Mouse (Mus musculus): ENCODE measurements around the gene Serpinf2. TPM values are rescaled to one million over a fixed set of nuclear protein-coding genes. Genes with fewer than 3 reads are reported as not detected.

The Serpinf2 gene
- polyA plus RNA-seq, 1 experiment from 2014 or later: not detected

- WGBS: under 1% methylated on average over 25 of the region's 30 CpGs
- Histone ChIP-seq H3K27ac (replicated peaks; ENCODE audit: low read depth, low read length) (peak overlapping the region; percentile 85), H3K4me2 (ENCODE audit: low read depth, low read length) (peak overlapping the region; percentile 91), H3K9me3 (ENCODE audit: control insufficient read depth, low read length) (no peaks in the 10 kb centered on the region), H3K36me3 (ENCODE audit: control insufficient read depth, insufficient read depth, low read length) (peaks cover 12% of the 10 kb centered on the region), H3K4me3 (ENCODE audit: low read depth, low read length) (peak overlapping the region; percentile 83), H3K4me1 (ENCODE audit: control insufficient read depth, insufficient read depth, low read length) (peaks cover 32% of the 10 kb centered on the region), H3K9ac (ENCODE audit: low read depth, low read length) (peak overlapping the region; percentile 72), H3K27me3 (replicated peaks; ENCODE audit: control insufficient read depth, insufficient read depth, low read length) (no peaks in the 10 kb centered on the region)
- peak; percentile 0; the same call in 1 of the 2 replicates for ATAC-seq (ENCODE audit: low read depth)
- DNase-seq (ENCODE audit: low spot score): no peak
Measured at GRCm38 (mm10) chr11:75461743-75462252, 22.4 kb upstream of the Serpinf2 start.

- Histone ChIP-seq H3K9me3 (ENCODE audit: control insufficient read depth, low read length) (no peaks in the 10 kb centered on the region), H3K27me3 (replicated peaks; ENCODE audit: control insufficient read depth, insufficient read depth, low read length) (no peaks in the 10 kb centered on the region), H3K27ac (replicated peaks; ENCODE audit: low read depth, low read length) (peak within 1 kb of the TSS; percentile 93), H3K4me3 (ENCODE audit: low read depth, low read length) (peak within 1 kb of the TSS; percentile 83), H3K4me2 (ENCODE audit: low read depth, low read length) (peak within 1 kb of the TSS; percentile 91), H3K36me3 (ENCODE audit: control insufficient read depth, insufficient read depth, low read length) (peaks cover 10% of the 10 kb centered on the region), H3K9ac (ENCODE audit: low read depth, low read length) (peak within 1 kb of the TSS; percentile 72), H3K4me1 (ENCODE audit: control insufficient read depth, insufficient read depth, low read length) (peaks cover 32% of the 10 kb centered on the region)
- DNase-seq (ENCODE audit: low spot score): peak; percentile 100
- ATAC-seq (ENCODE audit: low read depth): peak; percentile 94
- under 1% methylated on average over 33 of the region's 46 CpGs for WGBS
Measured at GRCm38 (mm10) chr11:75460844-75461742, 21.7 kb upstream of the Serpinf2 start, which contains the start of gene Tlcd2. Gene Tlcd2, plus strand, starts transcription at chr11:75461715.

- peaks cover 32% of the 10 kb centered on the region for H3K4me1 ChIP-seq (ENCODE audit: control insufficient read depth, insufficient read depth, low read length)
- peak; percentile 38 for ATAC-seq (ENCODE audit: low read depth)
- WGBS: 3% methylated on average over 19 of the region's 19 CpGs
Measured at GRCm38 (mm10) chr11:75460103-75460843, 20.9 kb upstream of the Serpinf2 start.

GRCm38 (mm10) chr11:75459751-75460102, 20.3 kb upstream of the Serpinf2 start:
- no peak for ATAC-seq (ENCODE audit: low read depth)
- no peaks in the 10 kb centered on the region for H3K9me3 ChIP-seq (ENCODE audit: control insufficient read depth, low read length)
- WGBS: 16% methylated on average over 5 of the region's 5 CpGs
- peak overlapping the region; percentile 83 for H3K4me3 ChIP-seq (ENCODE audit: low read depth, low read length)
- peaks cover 35% of the 10 kb centered on the region for H3K4me1 ChIP-seq (ENCODE audit: control insufficient read depth, insufficient read depth, low read length)
- no peak for DNase-seq (ENCODE audit: low spot score)
- peak overlapping the region; percentile 93 for H3K27ac ChIP-seq (replicated peaks; ENCODE audit: low read depth, low read length)
- H3K4me2 ChIP-seq (ENCODE audit: low read depth, low read length): peak overlapping the region; percentile 91
- no peaks in the 10 kb centered on the region for H3K36me3 ChIP-seq (ENCODE audit: control insufficient read depth, insufficient read depth, low read length)
- H3K9ac ChIP-seq (ENCODE audit: low read depth, low read length): no peak overlapping the region
- H3K27me3 ChIP-seq (replicated peaks; ENCODE audit: control insufficient read depth, insufficient read depth, low read length): no peaks in the 10 kb centered on the region

More at GRCm38 (mm10) chr11:75460103-75460843, 20.9 kb upstream of the Serpinf2 start:
- H3K27ac ChIP-seq (replicated peaks; ENCODE audit: low read depth, low read length): peak overlapping the region; percentile 93
- peaks cover 3% of the 10 kb centered on the region; the same call in 1 of the 2 replicates for H3K36me3 ChIP-seq (ENCODE audit: control insufficient read depth, insufficient read depth, low read length)
- peak overlapping the region; percentile 83 for H3K4me3 ChIP-seq (ENCODE audit: low read depth, low read length)
- no peaks in the 10 kb centered on the region for H3K27me3 ChIP-seq (replicated peaks; ENCODE audit: control insufficient read depth, insufficient read depth, low read length)
- H3K9me3 ChIP-seq (ENCODE audit: control insufficient read depth, low read length): no peaks in the 10 kb centered on the region
- H3K9ac ChIP-seq (ENCODE audit: low read depth, low read length): peak overlapping the region; percentile 66
- peak; percentile 97 for DNase-seq (ENCODE audit: low spot score)
- peak overlapping the region; percentile 91 for H3K4me2 ChIP-seq (ENCODE audit: low read depth, low read length)

GRCm38 (mm10) chr11:75459141-75459711, 19.8 kb upstream of the Serpinf2 start:
- H3K9me3 ChIP-seq (ENCODE audit: control insufficient read depth, low read length): no peaks in the 10 kb centered on the region
- H3K27me3 ChIP-seq (replicated peaks; ENCODE audit: control insufficient read depth, insufficient read depth, low read length): no peaks in the 10 kb centered on the region
- H3K27ac ChIP-seq (replicated peaks; ENCODE audit: low read depth, low read length): peak overlapping the region; percentile 93
- ATAC-seq (ENCODE audit: low read depth): no peak
- peaks cover 35% of the 10 kb centered on the region for H3K4me1 ChIP-seq (ENCODE audit: control insufficient read depth, insufficient read depth, low read length)
- peak overlapping the region; percentile 91; the same call in 1 of the 2 replicates for H3K4me2 ChIP-seq (ENCODE audit: low read depth, low read length)
- no peaks in the 10 kb centered on the region for H3K36me3 ChIP-seq (ENCODE audit: control insufficient read depth, insufficient read depth, low read length)
- no peak overlapping the region for H3K9ac ChIP-seq (ENCODE audit: low read depth, low read length)
- no peak overlapping the region for H3K4me3 ChIP-seq (ENCODE audit: low read depth, low read length)
- DNase-seq (ENCODE audit: low spot score): no peak
- 73% methylated on average over 5 of the region's 5 CpGs for WGBS

- H3K4me1 ChIP-seq (ENCODE audit: control insufficient read depth, insufficient read depth, low read length): peaks cover 37% of the 10 kb centered on the region
Measured at GRCm38 (mm10) chr11:75458628-75459041, 19.2 kb upstream of the Serpinf2 start.

GRCm38 (mm10) chr11:75458169-75458568, 18.8 kb upstream of the Serpinf2 start:
- H3K4me1 ChIP-seq (ENCODE audit: control insufficient read depth, insufficient read depth, low read length): peaks cover 34% of the 10 kb centered on the region
- H3K36me3 ChIP-seq (ENCODE audit: control insufficient read depth, insufficient read depth, low read length): no peaks in the 10 kb centered on the region
- no peaks in the 10 kb centered on the region for H3K9me3 ChIP-seq (ENCODE audit: control insufficient read depth, low read length)
- no peak overlapping the region for H3K4me2 ChIP-seq (ENCODE audit: low read depth, low read length)
- H3K27me3 ChIP-seq (replicated peaks; ENCODE audit: control insufficient read depth, insufficient read depth, low read length): no peaks in the 10 kb centered on the region
- 12% methylated on average over 3 of the region's 3 CpGs for WGBS
- DNase-seq (ENCODE audit: low spot score): peak; percentile 41
- no peak overlapping the region for H3K9ac ChIP-seq (ENCODE audit: low read depth, low read length)
- ATAC-seq (ENCODE audit: low read depth): no peak
- H3K27ac ChIP-seq (replicated peaks; ENCODE audit: low read depth, low read length): no peak overlapping the region
- no peak overlapping the region for H3K4me3 ChIP-seq (ENCODE audit: low read depth, low read length)

More at GRCm38 (mm10) chr11:75458628-75459041, 19.2 kb upstream of the Serpinf2 start:
- Histone ChIP-seq H3K27ac (replicated peaks; ENCODE audit: low read depth, low read length) (no peak overlapping the region), H3K4me2 (ENCODE audit: low read depth, low read length) (no peak overlapping the region), H3K9ac (ENCODE audit: low read depth, low read length) (no peak overlapping the region), H3K36me3 (ENCODE audit: control insufficient read depth, insufficient read depth, low read length) (no peaks in the 10 kb centered on the region), H3K4me3 (ENCODE audit: low read depth, low read length) (no peak overlapping the region), H3K27me3 (replicated peaks; ENCODE audit: control insufficient read depth, insufficient read depth, low read length) (no peaks in the 10 kb centered on the region), H3K9me3 (ENCODE audit: control insufficient read depth, low read length) (no peaks in the 10 kb centered on the region)
- ATAC-seq (ENCODE audit: low read depth) (no peak), DNase-seq (ENCODE audit: low spot score) (no peak)
- 78% methylated on average over 8 of the region's 8 CpGs for WGBS

- Histone ChIP-seq H3K4me2 (ENCODE audit: low read depth, low read length) (no peak overlapping the region), H3K36me3 (ENCODE audit: control insufficient read depth, insufficient read depth, low read length) (peaks cover 12% of the 10 kb centered on the region; the same call in 1 of the 2 replicates), H3K9ac (ENCODE audit: low read depth, low read length) (no peak overlapping the region), H3K27me3 (replicated peaks; ENCODE audit: control insufficient read depth, insufficient read depth, low read length) (no peaks in the 10 kb centered on the region), H3K9me3 (ENCODE audit: control insufficient read depth, low read length) (no peaks in the 10 kb centered on the region), H3K4me1 (ENCODE audit: control insufficient read depth, insufficient read depth, low read length) (peaks cover 23% of the 10 kb centered on the region), H3K27ac (replicated peaks; ENCODE audit: low read depth, low read length) (no peak overlapping the region), H3K4me3 (ENCODE audit: low read depth, low read length) (no peak overlapping the region)
- DNase-seq (ENCODE audit: low spot score) (no peak), ATAC-seq (ENCODE audit: low read depth) (no peak)
- 82% methylated on average over 7 of the region's 7 CpGs for WGBS
Measured at GRCm38 (mm10) chr11:75456440-75456871, 17.1 kb upstream of the Serpinf2 start.

Measured in embryonic facial prominence, embryonic 14.5 days (tissue).